Mouse (Mus musculus) spleen, postnatal 0 days (tissue): ENCODE measurements around the gene Nhlrc4. TPM values are rescaled to one million over a fixed set of nuclear protein-coding genes. Genes with fewer than 3 reads are reported as not detected.

ENCODE experiments used
- polyA plus RNA-seq: library from polyadenylated mRNA; unstranded; fragments of >200 nt; fragmentation: Nextera tagmentation; extraction: Ambion mirVana; gene quantifications from 2 replicates; pipeline ENCODE4 v1.2.1, GENCODE M21; 2015

Nhlrc4 gene
- 7.8 and 8.1 TPM in 2 replicates for polyA plus RNA-seq

GRCm38 (mm10) chr17:25944366-25945163 is at the start of gene Nhlrc4, which contains the start of gene Pigq:
TSS of gene Nhlrc4 (minus strand) at chr17:25944961.
TSS of gene Pigq (minus strand) at chr17:25944936.

GRCm38 (mm10) chr17:25985306-25986294 is 40.8 kb upstream of the Nhlrc4 start, which contains the start of gene Capn15:
TSS of gene Capn15 (minus strand) at chr17:25985796.

GRCm38 (mm10) chr17:25951803-25952623 is 7.3 kb upstream of the Nhlrc4 start, which contains the start of gene A930017K11Rik:
TSS of gene A930017K11Rik (minus strand) at chr17:25952565.

GRCm38 (mm10) chr17:25919144-25919785 is 25.5 kb downstream of the Nhlrc4 start, which contains the start of gene Rab40c:
TSS of gene Rab40c (minus strand) at chr17:25919727.

Other genes with a start within 250 kb of the Nhlrc4 start
- gene Gng13, start 227.8 kb downstream of the Nhlrc4 start, polyA plus RNA-seq = 0.97 and 2.3 TPM in 2 replicates
- gene Chtf18, start 217.5 kb downstream of the Nhlrc4 start, polyA plus RNA-seq = 23.3 and 29.4 TPM in 2 replicates
- 9.7 and 10.3 TPM in 2 replicates for gene Rpusd1, start 217.3 kb downstream of the Nhlrc4 start, polyA plus RNA-seq
- gene Mslnl, start 208.9 kb downstream of the Nhlrc4 start, polyA plus RNA-seq = not detected in 2 replicates
- gene Msln, start 190.6 kb downstream of the Nhlrc4 start, polyA plus RNA-seq = 66.0 and 71.7 TPM in 2 replicates
- gene Narfl, start 171.2 kb downstream of the Nhlrc4 start, polyA plus RNA-seq = 17.6 and 18.6 TPM in 2 replicates
- 24.5 and 25.5 TPM in 2 replicates for gene Haghl, start 159.3 kb downstream of the Nhlrc4 start, polyA plus RNA-seq
- 0.10 and 0.19 TPM in 2 replicates for gene Ccdc78, start 158.4 kb downstream of the Nhlrc4 start, polyA plus RNA-seq
- 64.4 and 68.0 TPM in 2 replicates for gene Fam173a, start 152.1 kb downstream of the Nhlrc4 start, polyA plus RNA-seq
- not detected in 2 replicates for gene AC134908.4, start 149.3 kb downstream of the Nhlrc4 start, polyA plus RNA-seq
- 42.7 and 43.8 TPM in 2 replicates for gene Metrn, start 147.8 kb downstream of the Nhlrc4 start, polyA plus RNA-seq
- 0.38 and 0.73 TPM in 2 replicates for gene Fbxl16, start 135.9 kb downstream of the Nhlrc4 start, polyA plus RNA-seq
- 9.9 and 11.4 TPM in 2 replicates for gene Wdr24, start 121.3 kb downstream of the Nhlrc4 start, polyA plus RNA-seq
- gene Jmjd8, start 116.1 kb downstream of the Nhlrc4 start, polyA plus RNA-seq = 12.0 and 13.3 TPM in 2 replicates
- gene Stub1, start 111.6 kb downstream of the Nhlrc4 start, polyA plus RNA-seq = 123 and 132 TPM in 2 replicates
- 1.4 and 1.9 TPM in 2 replicates for gene Rhbdl1, start 107.7 kb downstream of the Nhlrc4 start, polyA plus RNA-seq
- gene Gm20683, start 103.2 kb downstream of the Nhlrc4 start, polyA plus RNA-seq = 1.0 and 1.1 TPM in 2 replicates
- 12.9 and 13.5 TPM in 2 replicates for gene Rhot2, start 100.1 kb downstream of the Nhlrc4 start, polyA plus RNA-seq
- 10.9 and 12.9 TPM in 2 replicates for gene Wdr90, start 83.5 kb downstream of the Nhlrc4 start, polyA plus RNA-seq
- gene Mcrip2, start 76.2 kb downstream of the Nhlrc4 start, polyA plus RNA-seq = 38.2 and 38.4 TPM in 2 replicates
- 34.2 and 34.8 TPM in 2 replicates for gene Mettl26, start 69.9 kb downstream of the Nhlrc4 start, polyA plus RNA-seq
- 0.30 and 0.38 TPM in 2 replicates for gene Wfikkn1, start 64.1 kb downstream of the Nhlrc4 start, polyA plus RNA-seq
- 7.1 and 9.0 TPM in 2 replicates for gene Rab40c, start 25.2 kb downstream of the Nhlrc4 start, polyA plus RNA-seq
- gene Pigq, start within 50 bp of the Nhlrc4 start, polyA plus RNA-seq = 119 and 130 TPM in 2 replicates
- gene A930017K11Rik, start 7.6 kb upstream of the Nhlrc4 start, polyA plus RNA-seq = 0.07 and 0.11 TPM in 2 replicates
- gene Capn15, start 40.8 kb upstream of the Nhlrc4 start, polyA plus RNA-seq = 15.0 and 15.2 TPM in 2 replicates
- 3.0 and 3.6 TPM in 2 replicates for gene Rab11fip3, start 124.6 kb upstream of the Nhlrc4 start, polyA plus RNA-seq
- 7.4 and 9.5 TPM in 2 replicates for gene Decr2, start 145.4 kb upstream of the Nhlrc4 start, polyA plus RNA-seq
- 70.6 and 73.3 TPM in 2 replicates for gene Nme4, start 150.6 kb upstream of the Nhlrc4 start, polyA plus RNA-seq
- 3.2 and 4.2 TPM in 2 replicates for gene Tmem8, start 168.3 kb upstream of the Nhlrc4 start, polyA plus RNA-seq
- 127 and 135 TPM in 2 replicates for gene Mrpl28, start 178.5 kb upstream of the Nhlrc4 start, polyA plus RNA-seq
- gene Axin1, start 193.7 kb upstream of the Nhlrc4 start, polyA plus RNA-seq = 5.7 and 7.1 TPM in 2 replicates